Mouse (Mus musculus) midbrain, postnatal 0 days (tissue): ENCODE measurements around the gene Mettl24. TPM values are rescaled to one million over a fixed set of nuclear protein-coding genes. Genes with fewer than 3 reads are reported as not detected.
"Not testable (repeated sequence)": the region's sequence is repeated elsewhere in the genome, so short reads cannot be mapped to it uniquely, and the experiment has no call there.

ENCODE experiments used
- ATAC-seq: fragments of 200-750 bp; cut with Nextera tagmentation; 2 replicates; pipeline ENCODE4 v1.8.0; 2017; ENCODE audit warnings: moderate number of reproducible peaks, mild to moderate bottlenecking, moderate TSS enrichment, moderate library complexity; ENCODE audit not compliant: low FRiP score
- DNase-seq: peaks from one replicate; pipeline ENCODE4 v3.0.0-alpha.2; 2015; ENCODE audit warnings: low spot score
- H3K27ac ChIP-seq: fragments of 300-500 bp; sonication (generic); 2 replicates; pipeline ENCODE4 v1.5.1; 2014; ENCODE audit warnings: low read depth, mild to moderate bottlenecking, low read length, mixed read lengths
- H3K27me3 ChIP-seq: fragments of 300-500 bp; sonication (generic); 2 replicates; pipeline ENCODE4 v1.6.1; 2014; ENCODE audit warnings: low read length, control low read depth, mixed read lengths; ENCODE audit not compliant: insufficient read depth
- H3K36me3 ChIP-seq: fragments of 300-500 bp; sonication (generic); 2 replicates; pipeline ENCODE4 v1.6.1; 2014; ENCODE audit warnings: low read length, control low read depth, mixed read lengths; ENCODE audit not compliant: insufficient read depth
- H3K4me1 ChIP-seq: fragments of 300-500 bp; sonication (generic); 2 replicates; pipeline ENCODE4 v1.6.1; 2014; ENCODE audit warnings: mild to moderate bottlenecking, control low read depth, antibody characterized with exemption, low read length, mixed read lengths; ENCODE audit not compliant: insufficient read depth
- H3K4me2 ChIP-seq: fragments of 300-500 bp; sonication (generic); 2 replicates; pipeline ENCODE4 v1.6.1; 2014; ENCODE audit warnings: low read depth, mild to moderate bottlenecking, low read length, mixed read lengths; ENCODE audit not compliant: poor library complexity, severe bottlenecking
- H3K4me3 ChIP-seq: fragments of 300-500 bp; sonication (generic); 2 replicates; pipeline ENCODE4 v1.5.1; 2014; ENCODE audit warnings: low read depth, mild to moderate bottlenecking, low read length, moderate library complexity
- H3K9ac ChIP-seq: fragments of 300-500 bp; sonication (generic); replicated peaks from 2 replicates; pipeline ENCODE4 v1.6.1; 2014; ENCODE audit warnings: mild to moderate bottlenecking, low read length, moderate library complexity, mixed read lengths; ENCODE audit not compliant: poor library complexity, severe bottlenecking
- H3K9me3 ChIP-seq: fragments of 300-500 bp; sonication (generic); 2 replicates; pipeline ENCODE4 v1.6.1; 2016; ENCODE audit warnings: low read length, control low read depth
- CTCF ChIP-seq: IDR thresholded peaks from 2 replicates; pipeline ENCODE4 v1.5.1; 2016; ENCODE audit warnings: antibody characterized with exemption, mild to moderate bottlenecking
- WGBS: fragments of 180-500 bp; shearing (Covaris S2); extraction: QIAGEN DNeasy Blood & Tissue Kit; methylation state at CpG from one replicate; pipeline ENCODE4 v1.1.7; 2014; 5-methylcytosine and 5-hydroxymethylcytosine counted together
- polyA plus RNA-seq: library from polyadenylated mRNA; unstranded; fragments of >200 nt; fragmentation: Nextera tagmentation; extraction: Ambion mirVana; gene quantifications from 2 replicates; pipeline ENCODE4 v1.2.1, GENCODE M21; 2015
- total RNA-seq: library from RNA; depleted of rRNA; stranded (reverse); fragments of >200 nt; gene quantifications from 2 replicates; pipeline ENCODE4 v1.2.3, GENCODE M21; 2014

Gene Mettl24
- total and polyA plus RNA-seq, 2 experiments from 2014 or later, result 0.98 TPM; not detected in 1

GRCm38 (mm10) chr10:40740696-40741095 lies 57.6 kb downstream of the Mettl24 start:
- DNase-seq (no peak), ATAC-seq (no peak)
- Histone ChIP-seq H3K9ac (no peak overlapping the region), H3K9me3 (no peaks in the 10 kb centered on the region), H3K27ac (no peak overlapping the region), H3K4me1 (peaks cover 4% of the 10 kb centered on the region; the same call in 1 of the 2 replicates), H3K36me3 (no peaks in the 10 kb centered on the region), H3K27me3 (no peaks in the 10 kb centered on the region), H3K4me2 (no peak overlapping the region), H3K4me3 (no peak overlapping the region)
- no peak for TF ChIP-seq CTCF
- WGBS, result 80% methylated on average over 3 of the region's 3 CpGs

GRCm38 (mm10) chr10:40750293-40751047 lies 67.4 kb downstream of the Mettl24 start:
- H3K36me3 ChIP-seq, result no peaks in the 10 kb centered on the region
- H3K4me1 ChIP-seq, result no peaks in the 10 kb centered on the region; the same call in 1 of the 2 replicates
- DNase-seq (no peak), ATAC-seq (no peak)
- H3K9ac ChIP-seq, result no peak overlapping the region
- H3K4me2 ChIP-seq, result no peak overlapping the region
- TF ChIP-seq CTCF, result no peak
- no peak overlapping the region for H3K4me3 ChIP-seq
- H3K27ac ChIP-seq, result no peak overlapping the region
- H3K27me3 ChIP-seq, result no peaks in the 10 kb centered on the region
- H3K9me3 ChIP-seq, result no peaks in the 10 kb centered on the region
- 62% methylated on average over 10 of the region's 10 CpGs for WGBS

- WGBS, result 65% methylated on average over 13 of the region's 13 CpGs
- H3K27me3 ChIP-seq, result no peaks in the 10 kb centered on the region
- H3K27ac ChIP-seq, result no peak overlapping the region
- H3K36me3 ChIP-seq, result no peaks in the 10 kb centered on the region
- no peak for DNase-seq
- no peak overlapping the region for H3K4me2 ChIP-seq
- no peak overlapping the region for H3K4me3 ChIP-seq
- no peak for ATAC-seq
- no peaks in the 10 kb centered on the region for H3K9me3 ChIP-seq
- H3K9ac ChIP-seq, result no peak overlapping the region
- TF ChIP-seq CTCF, result no peak
- H3K4me1 ChIP-seq, result no peaks in the 10 kb centered on the region; the same call in 1 of the 2 replicates
Observed at GRCm38 (mm10) chr10:40751157-40751556, 68.1 kb downstream of the Mettl24 start.

- TF ChIP-seq CTCF, result no peak
- Histone ChIP-seq H3K27me3 (no peaks in the 10 kb centered on the region), H3K9me3 (no peaks in the 10 kb centered on the region), H3K4me3 (no peak overlapping the region), H3K4me1 (no peaks in the 10 kb centered on the region; the same call in 1 of the 2 replicates), H3K4me2 (no peak overlapping the region), H3K36me3 (no peaks in the 10 kb centered on the region), H3K9ac (no peak overlapping the region), H3K27ac (no peak overlapping the region)
- WGBS, result 58% methylated on average over 3 of the region's 3 CpGs
- ATAC-seq, result no peak
- DNase-seq, result peak; percentile 27
Observed at GRCm38 (mm10) chr10:40753036-40753435, 70.0 kb downstream of the Mettl24 start.

GRCm38 (mm10) chr10:40758171-40759010 lies 75.3 kb downstream of the Mettl24 start:
- no peaks in the 10 kb centered on the region for H3K27me3 ChIP-seq
- no peak overlapping the region for H3K4me2 ChIP-seq
- no peak overlapping the region for H3K9ac ChIP-seq
- no peak overlapping the region for H3K27ac ChIP-seq
- no peaks in the 10 kb centered on the region for H3K9me3 ChIP-seq
- DNase-seq (no peak), ATAC-seq (no peak)
- no peaks in the 10 kb centered on the region for H3K36me3 ChIP-seq
- no peak overlapping the region for H3K4me3 ChIP-seq
- TF ChIP-seq CTCF, result no peak
- 81% methylated on average over 11 of the region's 11 CpGs for WGBS
- 0 out of 2 replicates have a peak, but pooled peaks cover 3% of the 10 kb centered on the region for H3K4me1 ChIP-seq

- WGBS, result 95% methylated on average over 21 of the region's 23 CpGs
- H3K4me2 ChIP-seq, DNase-seq, H3K27ac ChIP-seq, H3K9ac ChIP-seq, ATAC-seq, H3K4me1 ChIP-seq, H3K9me3 ChIP-seq, H3K36me3 ChIP-seq, H3K4me3 ChIP-seq, H3K27me3 ChIP-seq: not testable (repeated sequence)
Observed at GRCm38 (mm10) chr10:40759391-40760194, 76.5 kb downstream of the Mettl24 start.
